Comparison of ENCODE assay signal across 22 mouse cellular contexts in genomic region chr8:12510233-12510632, GRCm38 (mm10).
DNase-seq lines count a peak whose midpoint lies in the region; ATAC-seq and TF ChIP-seq lines count a peak whose summit lies in the region.
"Had no signal": no experiment of that assay in that cellular context is flagged by ENCODE, and none has a peak within 500 bp of the region (broad histone marks: within the 10 kb centered on the region; RNA-seq: fewer than 3 reads in every experiment).

No protein-coding gene starts in this region.

- DNase-seq in hindbrain, embryonic 10.5 days (ENCODE audit: low spot score): no peak
- peak; percentile 10 for DNase-seq in midbrain, embryonic 11.5 days (ENCODE audit: low spot score, missing footprints)
- DNase-seq in midbrain, postnatal 0 days (ENCODE audit: low spot score): no peak
- peak; percentile 33 for DNase-seq in stomach, postnatal 0 days (ENCODE audit: low spot score)
- no peak for DNase-seq in heart, adult 8-10 months (ENCODE audit: low spot score)
- DNase-seq: adrenal gland, adult 2 months; adrenal gland, postnatal 10 days; adrenal gland, postnatal 25 days; cerebellum, adult 11 months; cerebellum, adult 18-20 months; cerebellum, adult 8-10 months; cerebellum, adult 9-11 months; cerebellum, postnatal 14 days; cerebellum, postnatal 36 days; embryo, embryonic 11 days had no signal

- H3K4me2 ChIP-seq in hindbrain, embryonic 13.5 days: no peak overlapping the region
- H3K4me2 ChIP-seq in midbrain, embryonic 11.5 days: no peak overlapping the region
- no peak overlapping the region for H3K4me2 ChIP-seq in midbrain, postnatal 0 days (ENCODE audit: low read depth, low read length, poor library complexity, severe bottlenecking)
- no peak overlapping the region for H3K4me2 ChIP-seq in stomach, postnatal 0 days (replicated peaks; ENCODE audit: low read depth)
- H3K4me2 ChIP-seq: embryonic facial prominence, embryonic 13.5 days; embryonic facial prominence, embryonic 15.5 days; forebrain, embryonic 12.5 days had no signal

- H3K36me3 ChIP-seq in hindbrain, embryonic 10.5 days: no peaks in the 10 kb centered on the region
- no peaks in the 10 kb centered on the region for H3K36me3 ChIP-seq in hindbrain, embryonic 13.5 days
- H3K36me3 ChIP-seq in midbrain, embryonic 11.5 days (ENCODE audit: control insufficient read depth, insufficient read depth, low read length): no peaks in the 10 kb centered on the region
- H3K36me3 ChIP-seq in midbrain, postnatal 0 days (ENCODE audit: insufficient read depth, low read length): no peaks in the 10 kb centered on the region
- no peaks in the 10 kb centered on the region for H3K36me3 ChIP-seq in stomach, postnatal 0 days (ENCODE audit: control insufficient read depth, insufficient read depth, low read length)
- H3K36me3 ChIP-seq: embryonic facial prominence, embryonic 13.5 days; embryonic facial prominence, embryonic 15.5 days; forebrain, embryonic 12.5 days had no signal

- 0 out of 2 replicates have a peak overlapping the region, but pooled peaks have one; percentile 18 for H3K27ac ChIP-seq in hindbrain, embryonic 10.5 days
- H3K27ac ChIP-seq in hindbrain, embryonic 13.5 days: no peak overlapping the region
- H3K27ac ChIP-seq in midbrain, embryonic 11.5 days (ENCODE audit: low read depth, low read length): no peak overlapping the region
- H3K27ac ChIP-seq in midbrain, postnatal 0 days (ENCODE audit: low read depth, low read length): no peak overlapping the region
- no peak overlapping the region for H3K27ac ChIP-seq in stomach, postnatal 0 days (replicated peaks)
- H3K27ac ChIP-seq: embryonic facial prominence, embryonic 13.5 days; embryonic facial prominence, embryonic 15.5 days; forebrain, embryonic 12.5 days had no signal

- H3K9ac ChIP-seq in hindbrain, embryonic 13.5 days: no peak overlapping the region
- H3K9ac ChIP-seq in midbrain, embryonic 11.5 days (ENCODE audit: low read length): no peak overlapping the region
- no peak overlapping the region for H3K9ac ChIP-seq in midbrain, postnatal 0 days (replicated peaks; ENCODE audit: low read length, poor library complexity, severe bottlenecking)
- H3K9ac ChIP-seq in stomach, postnatal 0 days (ENCODE audit: low read length): no peak overlapping the region
- H3K9ac ChIP-seq: embryonic facial prominence, embryonic 13.5 days; embryonic facial prominence, embryonic 15.5 days; forebrain, embryonic 12.5 days had no signal

- no peak for ATAC-seq in hindbrain, embryonic 13.5 days (ENCODE audit: low FRiP score)
- ATAC-seq in midbrain, embryonic 11.5 days (ENCODE audit: low FRiP score): no peak
- no peak for ATAC-seq in midbrain, postnatal 0 days (ENCODE audit: low FRiP score)
- 0 out of 2 replicates have a peak, but pooled peaks have one; percentile 60 for ATAC-seq in stomach, postnatal 0 days (ENCODE audit: low FRiP score, low TSS enrichment)
- ATAC-seq: forebrain, embryonic 14.5 days; forebrain, embryonic 16.5 days had no signal

- no peak for TF ChIP-seq EP300 in stomach, postnatal 0 days (optimal IDR thresholded peaks at IDR 0.05)

- H3K4me1 ChIP-seq in hindbrain, embryonic 10.5 days (replicated peaks): peaks cover 44% of the 10 kb centered on the region
- peaks cover 9% of the 10 kb centered on the region; the same call in 1 of the 2 replicates for H3K4me1 ChIP-seq in hindbrain, embryonic 13.5 days (replicated peaks)
- H3K4me1 ChIP-seq in midbrain, embryonic 11.5 days (ENCODE audit: control insufficient read depth, insufficient read depth, low read length): peaks cover 1% of the 10 kb centered on the region; the same call in 1 of the 2 replicates
- H3K4me1 ChIP-seq in midbrain, postnatal 0 days (ENCODE audit: insufficient read depth, low read length): no peaks in the 10 kb centered on the region
- H3K4me1 ChIP-seq in stomach, postnatal 0 days (replicated peaks; ENCODE audit: control insufficient read depth, insufficient read depth): no peaks in the 10 kb centered on the region
- H3K4me1 ChIP-seq: embryonic facial prominence, embryonic 13.5 days; embryonic facial prominence, embryonic 15.5 days had no signal

- H3K9me3 ChIP-seq in hindbrain, embryonic 10.5 days: no peaks in the 10 kb centered on the region
- no peaks in the 10 kb centered on the region for H3K9me3 ChIP-seq in hindbrain, embryonic 13.5 days
- no peaks in the 10 kb centered on the region for H3K9me3 ChIP-seq in midbrain, embryonic 11.5 days (ENCODE audit: control insufficient read depth, low read length)
- no peaks in the 10 kb centered on the region for H3K9me3 ChIP-seq in midbrain, postnatal 0 days (ENCODE audit: low read length)
- no peaks in the 10 kb centered on the region for H3K9me3 ChIP-seq in stomach, postnatal 0 days (ENCODE audit: control insufficient read depth, low read length)
- H3K9me3 ChIP-seq: embryonic facial prominence, embryonic 13.5 days; embryonic facial prominence, embryonic 15.5 days; forebrain, embryonic 12.5 days had no signal

- TF ChIP-seq CTCF in midbrain, postnatal 0 days (IDR thresholded peaks at IDR 0.05): no peak
- TF ChIP-seq CTCF in stomach, postnatal 0 days (IDR thresholded peaks at IDR 0.05; ENCODE audit: low read depth): no peak

- peaks cover 27% of the 10 kb centered on the region for H3K27me3 ChIP-seq in hindbrain, embryonic 10.5 days (ENCODE audit: insufficient read depth, poor library complexity, severe bottlenecking)
- peaks cover 36% of the 10 kb centered on the region for H3K27me3 ChIP-seq in hindbrain, embryonic 13.5 days
- H3K27me3 ChIP-seq in midbrain, embryonic 11.5 days (ENCODE audit: control insufficient read depth, insufficient read depth, low read length): no peaks in the 10 kb centered on the region
- H3K27me3 ChIP-seq in midbrain, postnatal 0 days (ENCODE audit: insufficient read depth, low read length): peaks cover 4% of the 10 kb centered on the region; the same call in 1 of the 2 replicates
- no peaks in the 10 kb centered on the region for H3K27me3 ChIP-seq in stomach, postnatal 0 days (ENCODE audit: control insufficient read depth, insufficient read depth, low read length)

- WGBS in hindbrain, embryonic 10.5 days: 59% methylated on average over 2 of the region's 2 CpGs
- WGBS in hindbrain, embryonic 13.5 days: 58% methylated on average over 2 of the region's 2 CpGs
- WGBS in midbrain, embryonic 11.5 days: 63% methylated on average over 2 of the region's 2 CpGs
- WGBS in midbrain, postnatal 0 days: 60% methylated on average over 2 of the region's 2 CpGs
- 56% methylated on average over 2 of the region's 2 CpGs for WGBS in stomach, postnatal 0 days

- H3K4me3 ChIP-seq in hindbrain, embryonic 10.5 days: no peak overlapping the region
- no peak overlapping the region for H3K4me3 ChIP-seq in hindbrain, embryonic 13.5 days
- H3K4me3 ChIP-seq in midbrain, embryonic 11.5 days (ENCODE audit: low read depth, low read length): no peak overlapping the region
- no peak overlapping the region for H3K4me3 ChIP-seq in midbrain, postnatal 0 days (ENCODE audit: low read depth, low read length)
- H3K4me3 ChIP-seq in stomach, postnatal 0 days (ENCODE audit: low read depth, low read length): no peak overlapping the region
- H3K4me3 ChIP-seq: embryonic facial prominence, embryonic 13.5 days; embryonic facial prominence, embryonic 15.5 days; erythroblast, embryonic 14.5 days; forebrain, embryonic 12.5 days had no signal

Comparison
In these comparisons a context has a peak if more than half of its experiments do, and no peak if none do; other contexts are left out.
1. DNase-seq: peak in midbrain, embryonic 11.5 days (single experiment) and stomach, postnatal 0 days (single experiment); none in hindbrain, embryonic 10.5 days (single experiment), midbrain, postnatal 0 days (single experiment) and heart, adult 8-10 months (single experiment).